Mouse (Mus musculus): ENCODE results near the gene Orm3. TPM values are rescaled to one million over a fixed set of nuclear protein-coding genes. Genes with fewer than 3 reads are reported as not detected.

The Orm3 gene
- total RNA-seq, 2 experiments from 2014 or later, result not detected

DNA sequence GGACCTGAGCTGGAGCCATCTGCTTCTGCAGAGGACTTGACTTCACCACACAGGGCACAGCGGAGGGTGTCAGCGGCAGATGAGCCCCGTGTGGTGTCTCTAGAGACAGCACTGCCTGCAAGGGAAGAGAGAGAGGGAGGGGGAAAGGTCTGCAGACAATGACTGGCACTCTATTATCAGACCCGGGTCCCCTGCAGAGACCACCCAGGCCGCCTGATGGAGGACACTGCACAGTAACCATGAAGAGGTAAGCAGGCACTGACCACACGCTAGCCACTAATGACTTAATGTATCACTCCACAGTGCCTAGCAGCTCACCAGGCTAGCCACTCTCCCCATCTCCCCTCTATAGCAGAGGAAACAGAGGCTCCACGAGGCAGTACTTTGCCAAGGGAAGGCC is 14.9 kb downstream of the Orm3 start:
- no peak for DNase-seq

DNA sequence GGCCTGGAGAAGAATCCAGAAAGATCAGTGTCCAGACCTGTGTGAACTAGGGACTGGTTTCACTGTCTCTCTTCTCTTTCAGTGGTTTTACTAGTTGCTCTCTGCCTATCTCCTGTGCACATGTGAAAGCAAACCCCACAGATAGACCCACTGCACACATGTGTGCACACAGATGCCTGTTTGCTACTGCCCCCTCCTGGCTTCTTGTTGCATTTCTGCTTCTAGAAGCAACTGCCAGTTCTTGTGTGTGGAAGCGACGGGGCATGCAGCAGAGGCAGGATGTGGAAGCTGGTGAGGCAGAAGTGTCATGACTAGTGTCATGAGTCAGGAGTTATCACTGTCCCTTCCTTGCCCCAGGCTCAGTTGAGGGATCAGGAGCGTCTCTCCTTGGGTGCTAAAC is 15.9 kb downstream of the Orm3 start:
- no peak for DNase-seq

DNA sequence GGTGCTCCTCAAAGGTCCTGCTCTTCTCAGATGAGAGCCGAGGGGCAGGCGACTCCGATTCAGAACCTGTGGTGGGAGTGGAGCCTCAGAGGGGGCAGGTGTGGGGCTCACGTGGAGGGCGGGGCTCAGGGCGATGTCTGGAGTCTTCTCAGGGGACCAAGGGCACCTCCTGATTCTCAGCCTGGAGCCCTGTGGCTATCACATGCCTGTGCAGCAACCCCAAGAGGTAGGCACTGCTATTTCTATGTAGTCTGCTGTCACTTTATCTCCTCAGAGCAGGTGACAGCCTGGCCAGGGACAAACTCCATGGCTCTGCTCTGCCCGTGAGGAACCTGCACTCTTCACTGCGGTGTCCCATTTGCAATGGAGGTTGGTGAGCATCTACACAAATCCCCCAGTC is 17.4 kb downstream of the Orm3 start:
- DNase-seq, result no peak

DNA sequence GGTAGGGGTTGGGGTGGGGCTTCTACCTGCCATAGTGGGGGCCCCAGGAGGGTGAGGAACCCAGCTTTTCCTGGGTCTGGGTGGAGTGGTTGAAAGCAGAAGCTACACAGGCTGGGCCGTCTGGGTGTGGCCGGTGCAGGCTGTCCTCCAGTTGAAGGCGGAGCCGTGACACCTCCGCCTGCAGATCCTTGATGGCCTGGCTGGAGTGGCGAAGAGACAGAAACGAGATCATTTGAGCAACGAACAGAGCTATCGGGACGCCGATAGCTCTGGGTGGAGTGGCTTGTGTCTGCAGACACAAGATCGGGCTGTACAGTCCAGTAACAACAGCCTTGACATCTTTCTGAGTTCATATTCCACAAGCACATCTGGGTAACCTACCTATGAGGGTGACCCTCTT is 18.4 kb downstream of the Orm3 start:
- no peak for DNase-seq

DNA sequence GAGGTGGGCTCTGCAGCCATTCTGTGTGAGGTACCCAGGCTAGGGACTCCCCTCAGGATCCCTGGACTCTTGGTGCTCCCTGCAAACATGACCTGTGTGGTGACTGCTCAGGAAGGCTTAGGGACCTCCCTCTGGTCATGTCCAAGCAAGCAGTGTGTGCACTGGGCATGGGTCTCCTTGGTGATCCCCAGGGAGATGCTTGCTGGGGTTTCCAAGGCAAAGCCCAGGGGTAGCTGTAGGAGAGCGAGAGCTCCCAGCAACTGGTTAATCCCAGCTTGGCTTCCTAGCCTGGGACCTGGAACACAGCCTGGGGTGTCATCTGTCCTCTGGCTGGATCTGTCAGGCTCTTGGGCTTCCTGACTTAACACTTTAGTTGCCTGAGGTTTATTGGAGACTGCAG is 19.4 kb downstream of the Orm3 start:
- no peak for DNase-seq

DNA sequence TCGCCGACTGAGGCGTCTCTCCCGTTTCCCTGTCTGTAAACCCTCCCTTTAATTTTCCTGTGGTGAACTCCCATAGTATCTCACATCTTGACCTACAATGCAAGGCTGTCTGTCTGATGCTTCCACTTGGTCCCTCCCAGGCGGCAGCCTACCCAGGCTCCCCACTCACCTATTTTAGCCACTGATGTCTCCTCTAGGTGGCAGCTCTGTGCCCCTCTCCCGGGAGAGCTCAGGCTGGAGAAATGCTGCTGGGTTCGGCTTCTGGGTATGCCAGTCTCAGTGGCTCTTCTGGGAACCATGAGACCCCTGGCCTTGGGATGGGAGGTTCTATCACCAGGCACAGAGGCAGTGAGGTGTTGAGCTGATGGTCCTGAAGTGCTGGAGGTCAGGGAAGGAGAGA is 21.5 kb downstream of the Orm3 start:
- DNase-seq, result no peak

DNA sequence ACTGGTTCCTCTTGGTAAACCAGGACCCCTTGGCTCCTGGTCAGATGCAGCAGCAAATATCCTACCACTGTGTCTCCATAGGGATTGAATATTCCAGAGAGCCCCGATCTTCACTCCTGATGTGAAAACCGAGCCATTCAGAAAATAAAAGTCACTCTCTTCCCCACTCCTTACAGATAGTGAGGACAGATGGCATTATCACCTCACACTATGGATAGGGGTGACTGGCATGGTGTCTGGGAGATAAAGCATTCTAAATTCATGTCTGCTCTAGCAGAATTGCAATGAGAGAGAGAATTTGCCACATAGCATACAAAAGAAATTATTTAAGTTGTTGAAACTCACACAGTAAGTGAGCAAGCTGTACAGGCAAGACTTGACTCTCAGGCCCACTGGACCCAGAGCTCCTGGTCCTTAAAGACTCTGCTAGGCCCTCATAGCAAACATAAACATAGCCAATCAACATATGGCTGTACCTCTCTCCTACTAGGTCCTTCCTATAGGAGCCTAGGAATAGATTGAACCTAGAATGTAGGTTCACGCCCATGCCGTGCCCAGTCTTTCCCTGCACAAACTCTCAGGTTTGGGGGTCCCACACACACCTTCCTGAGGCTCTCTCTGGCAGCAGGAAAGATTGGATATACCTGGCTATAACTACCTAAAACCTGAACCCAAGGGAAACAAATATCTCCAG is 26.9 kb downstream of the Orm3 start:
- DNase-seq, result no peak

DNA sequence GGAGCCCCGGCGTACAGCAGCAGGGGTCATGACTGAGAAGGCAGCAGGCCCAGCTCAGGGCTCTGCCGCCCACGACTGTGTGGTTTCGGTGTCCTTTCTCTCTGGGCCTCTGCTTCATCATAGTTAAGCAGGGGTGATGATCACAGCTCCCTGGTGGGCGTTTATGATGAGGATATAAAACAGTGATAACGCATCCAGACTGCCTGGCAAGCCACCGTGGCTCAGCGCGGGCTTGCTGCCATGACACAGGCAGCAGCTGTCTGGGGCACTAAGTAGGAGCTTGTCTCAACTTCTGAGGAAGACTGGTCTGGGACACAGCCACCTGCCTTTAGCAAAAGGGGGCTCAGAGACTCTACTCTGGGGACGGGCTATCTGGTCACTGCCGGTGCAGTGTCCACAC is 27.5 kb downstream of the Orm3 start:
- DNase-seq, result no peak

DNA sequence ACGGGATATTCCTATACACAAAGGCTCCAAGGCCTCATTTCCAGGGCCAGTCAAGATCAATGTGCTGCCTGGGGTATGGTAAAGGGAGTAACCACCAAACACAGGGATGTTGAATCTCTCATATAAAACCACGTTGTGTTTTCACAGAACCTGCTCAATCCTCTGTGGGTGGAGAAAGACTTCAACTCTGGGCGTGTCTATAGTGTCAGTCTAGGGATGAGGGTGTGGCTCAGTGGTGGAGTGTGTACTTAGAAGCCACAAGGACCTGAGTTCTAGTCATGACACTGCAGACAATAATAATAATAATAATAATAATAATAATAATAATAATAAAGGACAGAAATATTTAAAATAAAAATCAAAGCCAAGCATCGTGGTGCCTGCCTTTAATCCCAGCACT is 28.3 kb downstream of the Orm3 start:
- no peak for DNase-seq

DNA sequence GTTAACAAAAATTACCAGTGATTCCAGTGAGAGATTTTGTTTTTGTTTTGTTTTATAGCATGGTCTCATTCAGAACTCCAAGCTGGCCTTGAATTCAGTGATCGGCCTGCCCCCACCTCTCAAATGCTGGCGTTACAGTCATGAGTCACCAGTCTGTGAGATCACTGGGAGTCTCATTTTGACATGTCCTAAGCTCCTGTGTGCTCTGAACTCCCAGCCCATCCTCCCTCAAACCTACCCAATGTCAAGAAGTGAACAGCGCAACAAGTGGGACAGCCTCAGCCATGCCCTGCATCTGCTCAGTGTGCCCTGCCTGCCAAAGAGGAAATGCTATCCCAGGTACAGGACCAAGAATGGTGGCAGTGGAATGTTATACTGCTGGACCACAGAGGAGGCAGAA is 29.3 kb downstream of the Orm3 start:
- DNase-seq, result no peak

DNA sequence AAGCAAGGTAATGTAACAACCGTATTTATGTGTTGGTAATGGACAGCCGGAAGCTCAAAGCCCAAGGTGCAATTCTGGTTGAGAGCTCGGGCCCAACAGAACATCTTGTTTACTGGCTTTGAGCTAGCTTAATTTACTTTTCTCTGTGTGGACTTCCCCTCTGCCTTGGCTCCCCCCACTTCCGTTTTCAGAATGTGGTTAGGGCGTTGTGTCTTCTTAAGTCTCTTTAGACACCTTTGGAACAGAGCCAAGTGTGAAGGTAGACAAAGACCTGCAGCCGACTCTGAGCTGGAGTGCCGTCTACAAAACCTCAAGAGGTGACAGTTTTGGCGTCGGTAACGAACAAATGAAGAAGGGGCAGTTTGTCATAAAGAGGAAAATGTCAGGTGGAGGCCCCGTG is 29.8 kb downstream of the Orm3 start:
- no peak for DNase-seq

DNA sequence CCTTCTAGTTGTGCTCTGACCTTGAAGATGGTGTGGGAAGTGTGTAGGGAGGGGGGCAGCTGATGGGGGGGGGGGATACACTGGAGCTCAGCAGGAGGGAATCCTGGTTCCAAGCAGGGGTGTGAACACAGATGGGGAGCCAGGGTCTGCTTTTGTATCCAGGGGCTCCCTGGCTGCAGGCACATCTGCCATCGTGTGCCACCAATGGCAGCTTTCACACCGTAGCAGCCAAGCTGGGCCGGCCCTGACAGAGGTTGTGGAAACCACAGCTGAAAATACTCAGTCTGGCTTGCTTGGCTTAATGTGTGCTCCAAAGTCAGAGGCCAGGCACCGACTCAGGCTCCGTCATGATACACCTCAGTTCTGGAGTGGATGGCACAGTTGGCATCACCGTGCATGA is 32.1 kb downstream of the Orm3 start:
- DNase-seq, result no peak

DNA sequence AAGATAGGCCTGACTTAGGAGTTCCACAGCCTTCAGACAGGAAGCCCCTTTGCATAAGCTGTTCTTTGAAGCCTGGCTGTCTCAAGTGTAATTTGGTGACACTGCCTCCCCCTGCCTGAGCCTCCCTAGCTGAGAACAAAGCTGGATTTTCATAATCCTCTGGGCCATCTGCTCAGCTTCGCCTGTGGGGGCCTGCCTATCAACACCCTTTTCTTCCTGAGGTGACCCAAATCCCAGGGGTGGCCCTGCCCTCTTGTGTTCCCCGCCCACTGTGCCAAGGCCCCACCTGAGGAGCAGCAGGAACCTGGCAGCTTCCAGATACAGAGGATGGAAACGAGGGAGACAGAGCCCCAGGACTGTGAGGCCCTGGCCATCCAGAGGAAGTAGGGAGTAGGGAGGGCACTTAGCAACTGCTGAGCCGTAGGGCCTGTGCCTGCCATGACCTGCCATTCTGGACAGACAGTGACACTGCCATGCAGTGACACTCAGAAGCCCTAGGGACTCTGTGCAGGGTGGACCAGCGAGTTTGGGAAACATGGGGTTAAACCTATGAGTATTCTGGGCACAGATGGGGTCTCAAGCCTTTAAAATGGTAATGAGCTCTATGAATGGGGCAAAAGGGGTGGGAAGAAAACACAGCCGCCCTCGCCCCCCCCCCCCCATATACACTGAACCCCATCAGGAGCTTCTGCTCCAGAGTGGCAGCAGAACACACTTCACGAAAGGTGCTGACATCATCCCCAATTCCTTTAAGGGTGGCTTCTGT is 33.3 kb downstream of the Orm3 start:
- DNase-seq, result no peak

DNA sequence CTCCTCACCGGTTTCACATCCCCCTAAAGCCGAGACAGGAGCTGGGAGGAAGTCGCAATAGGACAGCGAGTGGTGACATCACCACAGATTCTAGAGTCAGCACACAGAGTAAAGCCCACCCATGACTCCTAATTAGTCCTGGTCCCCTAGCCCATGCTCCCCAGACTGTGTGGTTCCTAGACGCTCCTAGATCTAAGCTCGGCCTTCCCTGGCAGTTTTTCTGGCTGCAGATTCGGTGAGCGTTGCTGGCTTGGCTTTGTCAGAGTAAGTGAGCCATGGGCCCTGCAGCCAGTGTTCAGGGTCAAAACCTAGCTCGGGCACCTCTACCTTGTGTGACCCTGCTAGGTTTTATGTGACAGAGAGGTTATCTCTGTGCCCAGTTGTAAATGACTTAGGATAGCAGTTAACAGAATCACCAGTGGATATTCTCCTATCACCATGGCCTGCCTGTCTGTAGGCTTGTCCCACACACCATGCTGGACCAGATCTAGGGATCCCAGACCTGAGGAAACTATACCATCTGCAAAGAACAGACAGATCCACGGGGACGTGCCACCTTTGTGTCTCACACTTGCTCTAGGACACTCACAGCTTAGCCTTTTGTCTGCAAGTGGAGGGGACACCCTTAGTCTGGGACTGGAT is 34.0 kb downstream of the Orm3 start:
- no peak for DNase-seq

DNA sequence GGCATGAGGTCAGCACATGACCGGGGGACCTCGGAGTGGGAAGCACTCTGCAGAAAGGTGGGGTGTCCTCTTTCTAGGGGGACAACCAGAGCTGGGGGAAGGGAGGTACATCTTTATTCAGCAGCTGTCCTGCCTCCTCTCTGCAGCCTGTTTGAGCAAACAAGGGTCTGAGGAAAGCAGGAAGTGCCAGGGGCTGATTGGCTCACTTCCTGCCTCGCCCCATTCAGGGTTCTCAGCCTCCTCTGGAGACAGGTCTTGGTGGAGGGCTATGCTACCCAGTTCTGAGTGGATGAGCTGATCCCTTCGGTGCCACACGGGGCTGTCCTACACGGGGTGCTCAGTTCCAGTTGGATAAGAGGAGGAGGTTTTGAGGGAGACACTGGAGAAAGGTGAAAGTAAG is 35.4 kb downstream of the Orm3 start:
- DNase-seq, result no peak

DNA sequence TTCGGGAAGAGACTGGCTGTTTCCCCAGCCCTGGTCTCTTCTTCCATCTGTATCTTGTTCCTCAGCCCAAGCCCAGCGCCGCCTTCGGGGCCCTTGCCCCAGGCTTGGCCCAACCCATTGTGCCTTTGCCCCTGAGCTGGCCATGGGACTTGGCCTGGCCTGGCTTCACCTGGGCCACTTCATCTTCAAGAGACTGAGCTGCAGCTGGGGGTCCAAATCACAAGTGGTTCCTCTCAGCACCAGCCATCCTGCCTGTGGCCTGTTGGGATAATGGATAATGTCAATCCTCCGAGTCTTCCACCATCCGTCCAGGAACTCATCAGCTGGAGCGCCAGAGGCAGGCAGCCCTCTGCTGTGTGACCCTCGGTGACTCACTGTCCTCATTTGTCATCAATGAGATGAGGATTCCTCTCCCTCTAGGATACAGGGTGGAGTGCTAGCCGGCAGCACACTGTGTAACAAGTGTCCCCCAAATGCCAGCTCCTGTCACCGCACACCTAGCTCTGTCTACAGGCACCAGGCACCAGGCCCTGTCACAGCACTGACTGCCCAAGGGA is 42.1 kb downstream of the Orm3 start:
- DNase-seq, result no peak

DNA sequence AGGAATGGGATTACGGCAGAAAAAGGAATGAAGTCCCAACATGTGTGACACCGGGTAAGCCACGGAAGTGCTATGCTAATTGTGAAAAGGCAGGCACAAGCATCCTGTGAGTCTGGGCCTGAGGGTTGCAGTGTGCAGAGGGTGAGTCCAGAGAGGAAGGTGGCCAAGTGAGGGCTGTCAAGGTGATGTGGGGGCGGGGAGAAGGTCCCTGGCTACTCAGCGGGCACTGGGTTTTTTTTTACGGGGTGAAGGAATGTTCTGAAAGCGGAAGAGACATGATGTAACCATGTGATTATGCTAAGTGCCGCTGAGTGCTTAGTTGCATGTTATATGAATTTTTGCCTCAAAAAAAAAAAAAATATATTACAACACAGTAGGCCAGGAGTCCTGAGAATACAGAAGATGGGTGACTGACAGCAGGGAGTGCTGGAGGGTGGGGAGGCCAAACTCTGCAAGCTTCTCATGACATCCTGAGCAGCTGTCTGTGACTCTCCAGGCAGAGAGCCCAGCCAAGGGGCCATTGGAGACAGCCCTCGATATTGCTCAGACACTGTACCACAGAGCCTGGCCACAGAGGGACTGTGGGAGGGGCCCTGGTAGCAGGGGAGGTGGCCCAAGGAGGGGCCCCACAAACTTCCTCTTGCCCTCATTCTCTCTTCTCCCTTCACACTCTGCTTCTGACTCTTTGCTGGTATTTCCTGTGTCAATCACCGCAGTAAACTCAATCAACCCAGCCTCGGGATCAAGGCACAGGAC is 43.1 kb downstream of the Orm3 start:
- DNase-seq, result no peak

DNA sequence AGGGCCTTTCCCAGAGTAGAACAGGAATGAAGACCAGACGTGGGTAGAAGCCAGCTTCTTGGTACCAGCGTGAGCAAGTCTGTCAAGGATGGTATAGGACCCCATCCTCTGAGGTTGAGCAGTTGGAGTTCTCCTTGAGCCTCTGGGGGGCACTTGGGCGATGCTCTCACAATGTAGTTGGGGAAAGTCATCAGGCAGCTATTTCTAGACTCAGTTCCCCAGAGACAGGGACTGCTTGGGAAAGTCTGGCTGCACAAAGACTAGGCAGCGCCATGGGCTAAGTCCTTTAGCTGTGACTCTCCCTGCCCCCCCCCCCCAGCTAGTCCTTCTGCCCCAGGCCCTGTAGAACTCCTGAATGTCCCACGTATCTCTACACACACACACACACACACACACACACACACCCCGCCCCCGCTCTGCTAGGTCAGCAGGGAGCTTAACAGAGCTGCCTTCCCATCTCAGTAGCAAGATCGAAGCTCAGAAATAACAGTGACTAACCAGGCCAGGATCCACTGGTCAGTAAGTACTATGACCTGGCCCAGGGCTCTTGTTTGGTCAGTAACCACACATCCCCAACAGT is 43.8 kb downstream of the Orm3 start:
- no peak for DNase-seq

DNA sequence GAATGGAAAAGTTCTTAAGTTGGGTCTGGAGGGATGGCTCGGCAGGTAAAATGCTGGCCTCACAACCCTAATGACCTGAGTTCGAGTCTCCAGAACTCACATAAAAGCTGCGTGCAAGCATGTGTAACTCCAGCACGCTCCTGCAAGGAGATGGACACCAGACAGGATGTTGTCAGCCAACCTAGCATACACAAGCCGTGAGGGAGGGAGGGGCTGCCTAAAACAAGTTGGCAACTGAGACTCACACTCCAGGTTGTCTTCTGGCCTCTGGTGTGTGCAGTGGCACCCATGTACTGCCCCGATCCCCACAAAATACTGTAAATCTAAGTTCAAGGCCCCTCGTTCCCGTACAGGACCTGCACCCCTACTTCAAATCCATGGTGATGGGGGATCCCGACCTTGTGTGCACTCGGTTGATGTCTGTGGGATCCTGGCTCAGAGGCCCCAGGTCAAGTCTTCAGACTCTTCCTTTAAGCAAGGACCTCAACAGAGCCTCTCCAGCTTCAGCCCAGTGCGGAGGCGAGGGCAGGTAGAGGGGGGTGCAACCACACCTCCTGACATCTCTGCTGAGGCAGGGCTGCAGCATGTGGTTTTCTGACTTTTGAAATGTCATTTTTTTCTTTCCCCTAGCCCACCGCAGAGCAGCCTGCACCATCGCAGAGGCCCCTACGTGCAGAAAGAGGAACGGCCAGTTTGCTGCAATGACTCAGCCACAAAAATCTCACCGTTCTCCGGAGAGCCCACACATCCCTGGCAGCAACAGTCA is 44.8 kb downstream of the Orm3 start:
- DNase-seq, result no peak

DNA sequence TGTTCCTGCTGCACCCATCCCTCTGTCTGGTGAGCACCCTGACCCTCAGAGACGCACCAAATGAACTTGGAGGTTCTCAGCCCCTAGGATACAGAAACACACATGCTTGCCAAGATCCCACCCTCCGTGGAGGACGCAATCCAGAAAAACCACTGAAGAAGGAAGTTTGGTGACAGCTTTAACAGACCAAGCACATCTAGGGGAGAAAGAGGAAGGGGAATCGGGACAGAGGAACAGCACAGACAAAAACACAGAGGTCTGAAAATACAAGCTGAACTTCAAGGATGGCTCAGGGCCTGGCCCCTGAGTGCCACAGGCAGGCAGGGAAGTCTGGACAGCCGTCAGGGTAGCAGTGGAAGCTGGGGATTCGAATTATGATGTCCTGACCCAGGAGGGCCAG is 45.7 kb downstream of the Orm3 start:
- no peak for DNase-seq

DNA sequence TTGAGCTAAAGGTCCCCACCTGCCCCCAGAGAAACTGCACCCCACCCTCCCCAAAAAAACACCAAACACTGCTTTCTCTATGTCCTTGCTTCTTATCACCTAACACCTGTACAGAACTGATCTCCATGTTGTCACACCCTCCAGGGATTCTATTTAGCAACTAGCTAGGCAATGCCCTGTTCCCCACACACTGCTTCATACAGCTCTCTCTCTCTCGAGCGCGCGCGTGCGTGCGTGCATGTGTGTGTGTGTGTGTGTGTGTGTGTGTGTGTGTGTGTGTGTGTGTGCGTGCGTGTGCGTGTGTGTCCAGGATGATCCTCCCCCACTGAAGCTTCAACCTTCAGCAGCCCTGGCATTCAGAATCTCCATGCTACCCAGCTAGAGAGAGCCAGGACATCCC is 46.1 kb downstream of the Orm3 start:
- no peak for DNase-seq

DNA sequence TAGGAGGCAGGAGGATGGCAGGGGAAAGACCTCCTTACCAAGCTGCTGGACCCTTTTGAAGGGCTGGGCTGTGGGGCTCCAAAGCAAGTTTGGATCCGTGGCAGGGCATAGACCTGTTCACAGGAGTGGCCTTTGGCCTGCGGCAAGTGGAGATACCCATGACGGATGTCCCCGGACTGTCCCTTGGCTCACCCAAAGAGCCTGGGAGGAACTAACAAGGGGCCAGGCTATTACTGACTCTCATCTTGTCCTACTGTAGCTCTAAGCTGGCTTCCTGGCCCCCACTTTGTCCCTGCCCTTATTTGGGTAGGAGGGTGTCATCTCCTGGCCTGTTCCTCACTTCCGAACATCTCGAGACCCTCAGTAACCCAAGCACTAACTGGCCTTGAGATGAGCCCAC is 46.6 kb downstream of the Orm3 start:
- DNase-seq, result no peak

All from layer of hippocampus, postnatal 36 days (tissue).